Mouse (Mus musculus): ENCODE results near the gene Stk24. TPM values are rescaled to one million over a fixed set of nuclear protein-coding genes. Genes with fewer than 3 reads are reported as not detected.
A peak's percentile ranks its signal among the peaks of the same experiment; 100 is the strongest.

Gene Stk24
- total and polyA plus RNA-seq, 3 experiments: 23.8 to 129 (median 94.2) TPM

DNA sequence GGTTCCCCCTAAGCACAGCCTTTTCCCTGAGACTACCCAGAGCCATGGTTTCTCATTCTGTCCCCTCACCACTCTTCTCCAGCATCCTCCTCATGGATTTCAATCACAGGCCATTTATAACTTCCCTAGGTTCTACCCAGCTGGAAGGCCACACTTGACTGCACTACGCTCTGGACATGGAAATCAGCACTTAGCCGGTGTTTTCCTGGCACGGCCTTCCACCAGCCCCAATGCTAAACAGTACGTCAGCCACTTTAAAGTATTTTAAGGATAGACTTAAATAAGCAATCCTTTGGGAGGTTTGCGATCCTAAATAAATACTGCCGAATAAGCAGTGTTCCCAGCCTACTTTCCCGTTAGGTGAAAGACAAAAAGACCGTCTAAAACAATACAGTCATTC, 29.8 kb downstream of the Stk24 start:
- no peak for DNase-seq

- DNase-seq: no peak
These were observed 30.5 kb downstream of the Stk24 start for GRCm38 (mm10) chr14:121349291-121349690.

DNA sequence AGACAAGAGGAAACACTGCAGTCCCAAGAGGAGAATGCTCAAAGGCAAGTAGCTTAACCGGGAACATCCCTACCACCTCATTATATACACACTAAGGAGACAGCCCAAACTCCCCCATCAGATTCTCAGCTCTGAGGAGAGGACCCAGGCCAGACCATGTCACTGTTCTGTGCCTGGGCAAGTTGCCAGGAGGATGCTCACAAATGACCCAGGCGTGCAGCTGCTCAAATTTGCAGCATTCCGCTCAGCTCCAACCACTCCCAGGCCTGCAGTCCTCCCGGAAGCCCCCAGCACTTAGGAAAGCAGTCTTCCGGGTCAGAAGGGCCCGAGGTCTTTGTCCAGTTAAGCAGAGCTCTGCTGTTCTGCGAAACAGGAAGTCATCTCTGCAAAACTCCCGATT, 31.6 kb downstream of the Stk24 start:
- peak; percentile 49 for DNase-seq

DNA sequence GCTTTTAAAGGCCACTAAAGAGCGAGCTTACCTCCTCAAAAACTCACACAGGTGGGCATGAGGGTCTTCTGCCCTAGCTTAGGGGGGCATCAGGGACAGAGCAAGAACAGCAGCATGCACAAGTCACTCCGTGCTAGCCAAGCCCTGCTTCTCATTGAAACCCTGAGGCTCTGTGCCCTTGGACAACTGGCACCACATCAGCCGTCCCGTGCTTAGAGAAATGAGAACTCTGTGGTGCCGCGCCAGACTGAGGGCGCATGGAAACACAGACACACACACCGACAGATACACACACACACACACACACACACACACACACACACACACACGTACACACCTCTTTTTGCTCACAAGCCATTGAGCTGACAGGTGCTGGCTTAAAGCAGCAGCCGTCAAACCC, 32.7 kb downstream of the Stk24 start:
- peak; percentile 56 for DNase-seq

DNA sequence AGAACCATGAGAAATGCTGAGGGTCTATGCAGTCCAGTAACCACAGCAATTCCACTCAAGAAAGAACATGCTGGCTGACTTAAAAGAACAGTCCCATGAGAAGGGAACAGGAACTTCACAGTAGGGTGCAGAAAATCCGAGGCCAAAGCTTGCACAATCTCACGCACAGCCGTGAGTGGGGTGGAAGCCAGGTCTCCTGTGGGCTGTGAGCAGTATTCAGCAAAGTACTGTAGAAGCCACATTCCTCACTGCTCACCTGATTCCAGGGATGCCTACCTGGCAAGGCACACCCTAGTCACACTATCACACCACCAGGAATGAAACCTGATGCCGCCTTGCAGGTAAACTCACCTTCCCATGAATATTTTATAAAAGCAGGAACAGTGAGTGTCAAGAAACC, 33.2 kb downstream of the Stk24 start:
- DNase-seq: peak; percentile 50

DNA sequence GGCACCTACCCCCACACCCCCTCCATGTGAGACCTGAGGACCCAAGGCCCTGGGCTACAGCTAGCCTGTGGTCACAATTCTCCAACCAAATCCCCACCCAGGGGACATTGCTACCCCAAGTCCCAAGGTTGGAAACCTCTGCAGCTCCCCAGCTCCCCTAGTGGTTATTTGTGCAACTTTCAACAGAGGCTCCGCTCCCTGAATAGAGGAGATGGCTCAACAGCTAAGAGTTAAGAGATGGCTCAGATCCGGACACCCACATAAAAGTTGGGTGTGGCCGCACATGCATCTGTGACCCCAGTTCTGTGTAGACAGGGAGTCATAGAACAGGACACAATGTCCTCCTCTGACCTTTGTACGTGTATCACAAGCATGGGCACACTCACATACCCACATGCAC, 33.8 kb downstream of the Stk24 start:
- no peak for DNase-seq

GRCm38 (mm10) chr14:121344928-121345327, 34.9 kb downstream of the Stk24 start:
- no peak for DNase-seq

- DNase-seq: no peak
These were observed 36.9 kb downstream of the Stk24 start for GRCm38 (mm10) chr14:121342885-121343284.

DNA sequence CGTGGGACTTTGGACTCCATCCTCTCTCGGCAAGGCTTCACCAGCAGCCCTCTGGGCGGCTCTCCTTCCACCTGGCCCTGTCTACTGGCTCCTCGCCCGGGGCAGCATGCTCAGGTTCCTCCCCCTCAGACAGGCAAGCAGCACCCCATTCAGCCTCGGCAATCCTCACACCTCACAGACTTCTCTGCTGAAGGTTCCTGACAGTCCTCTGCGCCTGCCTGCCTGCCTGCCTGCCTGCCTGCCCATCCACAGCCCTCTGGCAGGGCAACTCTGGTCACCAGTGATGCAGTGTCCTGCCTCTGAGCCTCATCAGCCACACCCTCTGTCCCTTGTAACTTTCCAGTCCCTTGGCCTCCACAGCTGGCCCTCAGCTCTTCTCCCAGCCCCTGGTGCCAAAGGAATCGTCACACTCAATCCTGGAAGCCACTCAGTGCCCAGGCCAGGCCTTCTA, 39.8 kb downstream of the Stk24 start:
- peak; percentile 86 for DNase-seq

DNA sequence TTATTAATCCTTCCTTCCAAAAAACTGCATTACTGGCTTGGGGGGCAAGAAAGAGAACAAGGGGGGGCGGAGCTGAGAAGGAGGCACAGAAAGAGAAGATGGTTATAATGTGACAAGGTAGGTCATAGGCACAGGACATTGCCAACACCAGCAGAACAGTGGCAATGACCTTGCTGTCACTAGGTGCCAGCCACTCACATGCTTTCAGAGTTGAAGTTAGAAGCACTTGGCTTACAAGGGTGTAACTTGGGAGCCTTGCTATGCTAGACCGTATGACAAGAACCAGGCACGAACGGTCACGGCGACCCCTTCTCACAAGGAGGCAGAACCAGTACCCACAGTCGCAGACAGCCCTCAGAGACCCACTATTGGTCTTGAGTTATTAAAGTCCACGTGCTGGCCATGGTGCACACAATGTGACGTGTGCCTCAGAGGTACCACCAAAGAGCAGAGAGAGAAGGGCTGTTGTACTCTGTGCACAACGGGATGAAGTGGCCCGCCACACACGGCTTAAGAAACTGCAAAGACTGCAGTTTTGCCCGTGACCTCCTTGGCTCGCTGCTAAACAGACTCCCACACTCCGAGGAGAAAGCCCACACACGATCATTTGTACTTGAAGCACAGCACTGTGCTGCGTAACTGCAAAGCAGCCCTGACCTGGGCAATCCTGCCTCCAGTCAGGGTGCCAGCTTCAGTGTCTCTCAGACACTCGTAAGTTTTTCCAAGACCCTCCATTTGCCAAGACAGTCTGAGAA, 40.8 kb downstream of the Stk24 start:
- no peak for DNase-seq

DNA sequence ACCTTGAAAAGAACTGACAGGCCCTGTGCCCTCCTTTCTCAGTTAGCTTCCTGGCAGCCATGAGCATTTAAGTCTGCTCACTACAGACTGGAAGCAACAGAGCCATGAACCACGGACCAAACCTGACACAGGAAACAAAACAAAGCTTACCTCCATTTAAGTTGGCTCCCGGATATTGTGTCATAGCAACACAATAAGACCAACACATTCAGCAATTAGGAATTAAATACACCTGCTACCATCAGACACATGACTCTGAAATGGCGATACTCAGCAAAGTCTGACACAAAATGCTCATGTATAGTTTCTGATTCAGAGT, 49.8 kb downstream of the Stk24 start:
- no peak for DNase-seq

GRCm38 (mm10) chr14:121329401-121330089, 50.3 kb downstream of the Stk24 start:
- DNase-seq: no peak

GRCm38 (mm10) chr14:121328878-121329277, 50.9 kb downstream of the Stk24 start:
- no peak for DNase-seq

DNA sequence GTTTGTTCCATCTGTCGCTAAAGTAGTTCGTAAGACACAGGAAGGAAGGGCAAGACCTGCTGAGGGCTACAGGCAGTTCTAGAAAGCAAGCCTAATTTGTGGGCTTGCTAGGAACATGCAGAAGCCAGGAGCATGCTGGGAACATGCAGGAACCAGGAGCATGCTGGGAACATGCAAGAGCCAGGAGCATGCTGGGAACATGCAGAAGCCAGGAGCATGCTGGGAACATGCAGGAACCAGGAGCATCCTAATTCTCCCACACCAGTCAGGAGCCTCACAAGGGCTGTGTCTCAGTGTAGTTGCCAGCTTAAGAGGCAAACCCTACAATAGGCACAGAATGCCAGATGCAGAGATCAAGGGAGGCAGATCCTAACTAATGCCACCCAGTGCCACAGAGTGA, 53.4 kb downstream of the Stk24 start:
- no peak for DNase-seq

DNA sequence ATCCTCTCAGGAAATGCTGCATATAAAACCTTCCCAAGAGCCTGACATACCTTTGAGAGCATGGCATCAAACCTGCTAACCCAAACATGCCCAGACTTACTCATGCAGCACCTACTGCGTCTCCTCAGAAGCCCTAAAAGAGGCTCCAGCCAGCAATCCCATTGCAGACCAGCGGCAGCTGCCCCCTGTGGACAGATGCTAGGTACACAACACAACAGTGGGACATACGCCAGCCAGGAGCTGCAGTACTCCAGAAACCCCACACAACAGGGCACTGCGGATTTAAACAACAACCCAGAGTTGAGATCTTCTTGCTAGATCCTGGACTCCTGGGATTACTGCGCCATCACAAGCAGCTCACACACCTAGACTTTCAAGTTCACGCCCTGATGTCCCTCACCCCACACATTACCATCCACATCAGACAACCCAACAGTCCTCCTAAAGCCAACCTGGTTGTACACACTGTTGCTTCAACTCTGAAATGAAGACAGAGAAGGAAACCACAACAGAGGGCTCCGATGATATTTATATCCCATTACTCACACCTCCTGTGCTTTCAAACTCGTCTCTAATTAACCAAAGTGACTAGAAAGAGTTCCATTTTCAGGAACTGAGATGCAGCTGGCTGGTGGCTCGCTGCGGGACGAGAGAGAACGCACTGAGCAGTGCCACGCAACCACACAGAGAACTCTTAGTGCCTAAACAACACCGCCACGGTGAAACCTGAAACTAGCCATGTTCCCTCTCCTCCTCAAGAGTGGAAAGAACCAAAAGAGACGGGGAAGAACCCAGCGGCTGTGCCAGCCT, 55.1 kb downstream of the Stk24 start:
- DNase-seq: no peak

DNA sequence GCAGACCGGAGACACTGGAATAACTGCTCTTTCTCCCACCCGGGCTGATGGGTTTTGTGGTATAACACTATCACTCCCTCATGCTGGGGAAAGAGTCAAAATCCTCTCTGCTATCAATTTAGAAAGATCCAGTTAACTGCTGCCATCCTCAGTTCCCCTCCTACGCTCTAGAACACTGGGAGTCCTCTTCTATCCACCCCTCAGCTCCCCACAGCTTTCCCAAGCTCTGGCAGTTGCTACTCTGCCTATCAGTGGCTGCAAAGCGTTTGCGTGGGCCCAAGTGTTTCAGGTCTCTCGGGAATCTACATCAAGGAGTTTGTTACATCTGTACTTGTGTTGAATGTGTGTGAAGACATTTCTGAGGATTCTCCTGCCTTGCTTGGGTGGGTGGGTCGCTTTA, 57.2 kb downstream of the Stk24 start:
- no peak for DNase-seq

- no peak for DNase-seq
These were observed 57.7 kb downstream of the Stk24 start for GRCm38 (mm10) chr14:121322150-121322549.

- no peak for DNase-seq
These were observed 61.4 kb downstream of the Stk24 start for GRCm38 (mm10) chr14:121318382-121318781.

DNA sequence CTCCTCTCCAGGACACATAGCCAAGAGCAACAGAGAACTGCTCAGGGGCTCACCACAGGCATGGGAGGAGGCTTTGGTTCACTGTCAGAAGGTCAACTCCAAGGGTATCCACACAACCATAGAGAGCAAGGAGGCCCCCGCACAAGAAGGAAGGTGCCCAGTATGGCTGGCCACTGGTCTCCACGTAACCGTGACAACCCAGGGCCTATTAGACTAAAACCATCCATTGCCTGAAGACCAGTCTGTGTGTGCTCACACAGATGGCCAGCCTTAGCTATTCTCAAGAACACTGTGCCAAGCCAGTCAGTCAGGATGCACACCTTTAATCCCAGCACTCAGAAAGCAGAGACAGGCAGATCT, 62.5 kb downstream of the Stk24 start:
- no peak for DNase-seq

GRCm38 (mm10) chr14:121316631-121317311, 63.0 kb downstream of the Stk24 start:
- no peak for DNase-seq

- DNase-seq: no peak
These were observed 63.7 kb downstream of the Stk24 start for GRCm38 (mm10) chr14:121316136-121316535.

GRCm38 (mm10) chr14:121314934-121315333, 64.9 kb downstream of the Stk24 start:
- no peak for DNase-seq

DNA sequence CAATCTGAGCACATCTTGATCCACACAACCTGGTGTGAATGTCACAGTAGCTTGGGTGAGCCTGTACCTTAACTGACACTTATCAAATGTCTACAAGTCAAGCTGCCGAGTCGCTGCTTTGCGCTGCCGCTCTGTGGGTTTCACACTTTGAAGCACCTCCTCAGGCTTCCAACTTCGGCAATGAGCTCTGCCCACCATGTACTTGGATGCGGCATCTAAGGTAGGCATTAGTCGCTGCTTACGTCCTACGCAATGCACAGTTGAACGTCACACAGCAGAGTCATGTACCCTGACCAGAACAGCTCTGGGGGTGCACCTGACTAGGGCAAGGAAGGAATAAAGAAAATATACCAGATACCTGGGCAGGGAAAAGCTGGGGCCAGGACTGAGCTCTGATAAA, 66.5 kb downstream of the Stk24 start:
- no peak for DNase-seq
